Mouse (Mus musculus) hindbrain, embryonic 14.5 days (tissue): ENCODE data around the gene Tomm22. TPM values are rescaled to one million over a fixed set of nuclear protein-coding genes. Genes with fewer than 3 reads are reported as not detected.

ENCODE experiments used
- ATAC-seq: fragments of 200-750 bp; cut with Nextera tagmentation; 2 replicates; pipeline ENCODE4 v1.8.0; 2017; ENCODE audit warnings: moderate number of reproducible peaks, mild to moderate bottlenecking, moderate TSS enrichment, moderate library complexity; ENCODE audit not compliant: low FRiP score
- DNase-seq: peaks from one replicate; pipeline ENCODE4 v3.0.0-alpha.2; 2015; ENCODE audit warnings: low spot score
- H3K27ac ChIP-seq: fragments of 300-500 bp; sonication (generic); 2 replicates; pipeline ENCODE4 v1.5.1; 2014; ENCODE audit warnings: mild to moderate bottlenecking, moderate library complexity
- H3K27me3 ChIP-seq: fragments of 300-500 bp; sonication (generic); 2 replicates; pipeline ENCODE4 v1.6.1; 2014; ENCODE audit warnings: mild to moderate bottlenecking, low read length, mixed read lengths; ENCODE audit not compliant: control insufficient read depth, insufficient read depth
- H3K36me3 ChIP-seq: fragments of 300-500 bp; sonication (generic); replicated peaks from 2 replicates; pipeline ENCODE4 v1.6.1; 2014; ENCODE audit not compliant: control insufficient read depth, insufficient read depth
- H3K4me1 ChIP-seq: fragments of 300-500 bp; sonication (generic); replicated peaks from 2 replicates; pipeline ENCODE4 v1.6.1; 2014; ENCODE audit warnings: antibody characterized with exemption, low read length, mixed read lengths; ENCODE audit not compliant: control insufficient read depth, insufficient read depth
- H3K4me2 ChIP-seq: fragments of 300-500 bp; sonication (generic); replicated peaks from 2 replicates; pipeline ENCODE4 v1.6.1; 2014; ENCODE audit warnings: mild to moderate bottlenecking, moderate library complexity
- H3K4me3 ChIP-seq: fragments of 300-500 bp; sonication (generic); replicated peaks from 2 replicates; pipeline ENCODE4 v1.5.1; 2014; ENCODE audit warnings: mild to moderate bottlenecking, low read length
- H3K9ac ChIP-seq: fragments of 300-500 bp; sonication (generic); 2 replicates; pipeline ENCODE4 v1.6.1; 2014
- H3K9me3 ChIP-seq: fragments of 300-500 bp; sonication (generic); 2 replicates; pipeline ENCODE4 v1.6.1; 2016; ENCODE audit warnings: low read length; ENCODE audit not compliant: control insufficient read depth
- WGBS: fragments of 180-500 bp; shearing (Covaris S2); extraction: QIAGEN DNeasy Blood & Tissue Kit; methylation state at CpG from one replicate; pipeline ENCODE4 v1.1.7; 2014; 5-methylcytosine and 5-hydroxymethylcytosine counted together
- polyA plus RNA-seq: library from polyadenylated mRNA; unstranded; fragments of >200 nt; fragmentation: Nextera tagmentation; extraction: Ambion mirVana; gene quantifications from 2 replicates; pipeline ENCODE4 v1.2.1, GENCODE M21; 2014

The Tomm22 gene
- polyA plus RNA-seq, 1 experiment from 2014 or later: 241 TPM

GRCm38 (mm10) chr15:79690426-79691022 lies 19.9 kb downstream of the Tomm22 start, which contains the start of gene Gtpbp1:
Gtpbp1 (plus strand) TSS chr15:79690845.
- DNase-seq: peak; percentile 97
- H3K27me3 ChIP-seq: no peaks in the 10 kb centered on the region
- peak within 1 kb of the TSS; percentile 94 for H3K4me3 ChIP-seq
- peak; percentile 98 for ATAC-seq
- H3K27ac ChIP-seq: peak within 1 kb of the TSS; percentile 90
- under 1% methylated on average over 41 of the region's 45 CpGs for WGBS
- H3K4me1 ChIP-seq: peaks cover 43% of the 10 kb centered on the region
- peak within 1 kb of the TSS; percentile 86 for H3K9ac ChIP-seq
- H3K4me2 ChIP-seq: peak within 1 kb of the TSS; percentile 97
- no peaks in the 10 kb centered on the region for H3K9me3 ChIP-seq
- peaks cover 8% of the 10 kb centered on the region; the same call in 1 of the 2 replicates for H3K36me3 ChIP-seq

DNA sequence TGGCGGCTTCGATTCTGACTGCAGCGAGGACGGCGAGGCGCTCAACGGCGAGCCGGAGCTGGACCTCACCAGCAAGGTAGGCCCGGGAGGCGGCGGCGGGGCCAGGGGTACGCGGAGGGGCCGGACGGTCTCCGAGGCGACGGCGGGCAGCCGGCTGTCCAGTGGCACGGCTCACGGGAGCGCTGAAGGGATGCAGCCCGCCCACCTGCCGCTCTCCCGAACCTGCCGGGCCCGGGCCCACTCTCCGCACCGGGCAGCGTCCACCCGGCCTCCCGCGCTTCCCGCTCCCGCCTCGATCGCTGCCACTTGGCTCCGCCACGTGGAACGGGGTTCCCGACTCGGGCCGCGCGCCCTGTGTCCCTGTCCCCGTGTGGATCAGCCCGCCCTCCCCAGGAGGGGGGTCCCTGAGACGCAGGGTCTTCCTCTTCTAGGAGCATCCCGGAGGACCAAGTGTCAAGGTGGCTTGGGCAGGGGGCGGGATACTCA lies 20.4 kb downstream of the Tomm22 start:
- WGBS: under 1% methylated on average over 51 of the region's 53 CpGs
- H3K4me3 ChIP-seq: peak overlapping the region; percentile 94
- no peaks in the 10 kb centered on the region for H3K27me3 ChIP-seq
- H3K27ac ChIP-seq: peak overlapping the region; percentile 90
- peak overlapping the region; percentile 97 for H3K4me2 ChIP-seq
- peaks cover 37% of the 10 kb centered on the region for H3K4me1 ChIP-seq
- H3K9ac ChIP-seq: peak overlapping the region; percentile 86
- ATAC-seq (peak; percentile 0; the same call in 1 of the 2 replicates), DNase-seq (no peak)
- no peaks in the 10 kb centered on the region for H3K9me3 ChIP-seq
- peaks cover 10% of the 10 kb centered on the region; the same call in 1 of the 2 replicates for H3K36me3 ChIP-seq

GRCm38 (mm10) chr15:79692334-79692733 lies 21.7 kb downstream of the Tomm22 start:
- H3K36me3 ChIP-seq: peaks cover 17% of the 10 kb centered on the region; the same call in 1 of the 2 replicates
- H3K27me3 ChIP-seq: no peaks in the 10 kb centered on the region
- peaks cover 33% of the 10 kb centered on the region for H3K4me1 ChIP-seq
- no peak for DNase-seq
- 0 out of 2 replicates have a peak overlapping the region, but pooled peaks have one; percentile 94 for H3K4me3 ChIP-seq
- H3K4me2 ChIP-seq: peak overlapping the region; percentile 97
- 74% methylated on average over 5 of the region's 5 CpGs for WGBS
- H3K9ac ChIP-seq: no peak overlapping the region
- H3K9me3 ChIP-seq: no peaks in the 10 kb centered on the region
- ATAC-seq: no peak
- no peak overlapping the region for H3K27ac ChIP-seq

DNA sequence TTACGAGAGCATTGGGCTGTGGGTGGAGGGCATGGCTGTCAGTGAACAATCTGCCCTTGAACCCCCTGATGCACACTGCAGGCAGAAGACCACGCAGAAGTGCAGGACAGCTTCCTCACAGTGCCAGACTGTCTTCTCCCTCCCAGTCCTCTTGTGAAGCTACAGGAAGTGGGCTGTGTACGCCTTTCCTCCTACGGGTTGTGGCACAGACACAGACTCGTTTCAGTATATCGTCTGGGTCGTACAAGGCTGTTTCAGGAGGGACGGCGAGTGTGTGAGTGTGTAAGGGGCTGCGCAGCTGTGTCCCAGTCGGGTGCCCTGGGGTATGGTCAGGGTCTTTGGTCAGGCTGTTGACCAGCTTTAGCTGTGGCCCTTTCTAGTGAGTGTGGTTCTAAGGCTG lies 23.1 kb downstream of the Tomm22 start:
- Histone ChIP-seq H3K4me1 (peaks cover 28% of the 10 kb centered on the region), H3K27me3 (no peaks in the 10 kb centered on the region), H3K4me3 (no peak overlapping the region), H3K27ac (no peak overlapping the region), H3K4me2 (no peak overlapping the region), H3K9me3 (no peaks in the 10 kb centered on the region), H3K9ac (no peak overlapping the region), H3K36me3 (peaks cover 17% of the 10 kb centered on the region; the same call in 1 of the 2 replicates)
- WGBS: 87% methylated on average over 11 of the region's 11 CpGs
- DNase-seq: no peak
- ATAC-seq: no peak

GRCm38 (mm10) chr15:79694512-79694911 lies 23.9 kb downstream of the Tomm22 start:
- DNase-seq (no peak), ATAC-seq (no peak)
- Histone ChIP-seq H3K4me2 (no peak overlapping the region), H3K36me3 (peaks cover 17% of the 10 kb centered on the region; the same call in 1 of the 2 replicates), H3K9me3 (no peaks in the 10 kb centered on the region), H3K9ac (no peak overlapping the region), H3K27ac (no peak overlapping the region), H3K4me3 (no peak overlapping the region), H3K27me3 (no peaks in the 10 kb centered on the region), H3K4me1 (peaks cover 28% of the 10 kb centered on the region)
- WGBS: 95% methylated on average over 4 of the region's 4 CpGs

GRCm38 (mm10) chr15:79695516-79695915 lies 24.9 kb downstream of the Tomm22 start:
- no peak for ATAC-seq
- no peaks in the 10 kb centered on the region for H3K27me3 ChIP-seq
- H3K4me2 ChIP-seq: no peak overlapping the region
- peaks cover 28% of the 10 kb centered on the region for H3K4me1 ChIP-seq
- H3K27ac ChIP-seq: no peak overlapping the region
- no peak overlapping the region for H3K9ac ChIP-seq
- 79% methylated on average over 3 of the region's 3 CpGs for WGBS
- H3K36me3 ChIP-seq: peaks cover 17% of the 10 kb centered on the region; the same call in 1 of the 2 replicates
- DNase-seq: no peak
- no peak overlapping the region for H3K4me3 ChIP-seq
- no peaks in the 10 kb centered on the region for H3K9me3 ChIP-seq

- Histone ChIP-seq H3K9me3 (no peaks in the 10 kb centered on the region), H3K27me3 (no peaks in the 10 kb centered on the region), H3K4me3 (no peak overlapping the region), H3K4me2 (no peak overlapping the region), H3K9ac (no peak overlapping the region), H3K36me3 (peaks cover 17% of the 10 kb centered on the region; the same call in 1 of the 2 replicates), H3K4me1 (peaks cover 26% of the 10 kb centered on the region), H3K27ac (peak overlapping the region; percentile 66; the same call in 1 of the 2 replicates)
- DNase-seq: no peak
- WGBS: 98% methylated on average over 2 of the region's 2 CpGs
- ATAC-seq: no peak
These were observed 25.8 kb downstream of the Tomm22 start for GRCm38 (mm10) chr15:79696508-79696907.

- 52% methylated on average over 6 of the region's 6 CpGs for WGBS
- Histone ChIP-seq H3K9ac (no peak overlapping the region), H3K4me3 (no peak overlapping the region), H3K4me1 (peaks cover 21% of the 10 kb centered on the region), H3K36me3 (peaks cover 17% of the 10 kb centered on the region; the same call in 1 of the 2 replicates), H3K4me2 (no peak overlapping the region), H3K9me3 (no peaks in the 10 kb centered on the region), H3K27me3 (no peaks in the 10 kb centered on the region), H3K27ac (peak overlapping the region; percentile 66)
- ATAC-seq (no peak; the same call in 1 of the 2 replicates), DNase-seq (no peak)
These were observed 26.4 kb downstream of the Tomm22 start for GRCm38 (mm10) chr15:79697011-79697410.

DNA sequence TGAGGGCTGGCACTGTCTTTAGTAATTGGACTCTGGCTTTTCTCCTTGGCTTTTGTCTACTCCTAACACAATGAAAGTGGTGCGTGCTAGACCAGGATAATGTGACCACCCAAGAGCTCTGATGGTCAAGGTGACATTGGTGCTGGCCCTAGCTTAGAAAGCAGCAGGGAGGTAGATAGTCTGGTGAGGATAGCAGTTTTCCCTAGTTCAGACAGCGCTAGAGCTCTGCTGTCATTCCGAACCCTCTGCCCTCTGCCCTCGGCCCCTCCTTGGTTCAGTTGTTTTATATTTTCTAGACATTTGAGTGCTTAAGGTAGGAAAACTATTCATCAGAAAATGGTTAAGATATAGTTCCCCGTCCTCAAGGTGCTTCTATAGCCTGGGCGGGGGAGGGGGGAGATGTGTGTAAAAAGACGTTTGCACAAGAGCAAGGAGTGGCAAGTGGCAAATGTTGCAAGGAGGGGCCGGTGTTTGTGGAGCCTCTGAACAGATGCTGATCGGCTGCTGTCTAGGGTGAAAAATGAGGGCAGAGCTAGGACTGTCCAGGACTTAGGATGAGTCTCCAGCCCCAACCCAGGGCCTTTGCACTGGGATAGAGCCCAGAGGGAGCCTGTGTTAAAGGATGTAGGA lies 27.0 kb downstream of the Tomm22 start:
- Histone ChIP-seq H3K27ac (peak overlapping the region; percentile 66), H3K4me2 (no peak overlapping the region), H3K9ac (no peak overlapping the region), H3K36me3 (peaks cover 17% of the 10 kb centered on the region; the same call in 1 of the 2 replicates), H3K27me3 (no peaks in the 10 kb centered on the region), H3K9me3 (no peaks in the 10 kb centered on the region), H3K4me3 (no peak overlapping the region), H3K4me1 (peaks cover 14% of the 10 kb centered on the region)
- DNase-seq (no peak), ATAC-seq (no peak)
- 74% methylated on average over 9 of the region's 9 CpGs for WGBS
